Mouse (Mus musculus): ENCODE measurements at regions not wholly inside any gene's neighbourhood (a gene's known extent, or its start where the extent isn't known, plus 50 kb on each side); places are given as distances from the start of the nearest gene placed in this dataset.

GRCm38 (mm10) chr11:114277513-114278304, 210.9 kb upstream of the Sdk2 start:
- Histone ChIP-seq H3K4me1 (0 out of 2 replicates have a peak, but pooled peaks cover 6% of the 10 kb centered on the region), H3K9me3 (replicated peaks) (no peaks in the 10 kb centered on the region), H3K4me3 (no peak overlapping the region), H3K36me3 (ENCODE audit: poor library complexity, severe bottlenecking) (no peaks in the 10 kb centered on the region), H3K4me2 (no peak overlapping the region), H3K9ac (no peak overlapping the region), H3K27ac (no peak overlapping the region), H3K27me3 (no peaks in the 10 kb centered on the region)
- WGBS, result 76% methylated on average over 26 of the region's 26 CpGs
- no peak for ATAC-seq

- Histone ChIP-seq H3K27me3 (no peaks in the 10 kb centered on the region), H3K36me3 (ENCODE audit: poor library complexity, severe bottlenecking) (no peaks in the 10 kb centered on the region), H3K4me1 (0 out of 2 replicates have a peak, but pooled peaks cover 3% of the 10 kb centered on the region), H3K9me3 (replicated peaks) (no peaks in the 10 kb centered on the region), H3K4me3 (no peak overlapping the region), H3K4me2 (no peak overlapping the region), H3K27ac (no peak overlapping the region), H3K9ac (no peak overlapping the region)
- WGBS, result 74% methylated on average over 10 of the region's 10 CpGs
- peak; percentile 43; the same call in 1 of the 2 replicates for ATAC-seq
Observed at GRCm38 (mm10) chr11:114270358-114271072, 203.7 kb upstream of the Sdk2 start.

- ATAC-seq, result no peak
- Histone ChIP-seq H3K27me3 (no peaks in the 10 kb centered on the region; the same call in 1 of the 2 replicates), H3K27ac (no peak overlapping the region), H3K36me3 (ENCODE audit: poor library complexity, severe bottlenecking) (no peaks in the 10 kb centered on the region), H3K4me1 (peaks cover 11% of the 10 kb centered on the region; the same call in 1 of the 2 replicates), H3K9ac (no peak overlapping the region), H3K4me3 (no peak overlapping the region), H3K9me3 (replicated peaks) (no peaks in the 10 kb centered on the region), H3K4me2 (no peak overlapping the region)
- 9% methylated on average over 4 of the region's 4 CpGs for WGBS
Observed at GRCm38 (mm10) chr11:114261959-114262358, 195.1 kb upstream of the Sdk2 start.

GRCm38 (mm10) chr11:114258218-114258617, 191.4 kb upstream of the Sdk2 start:
- no peak for ATAC-seq

DNA sequence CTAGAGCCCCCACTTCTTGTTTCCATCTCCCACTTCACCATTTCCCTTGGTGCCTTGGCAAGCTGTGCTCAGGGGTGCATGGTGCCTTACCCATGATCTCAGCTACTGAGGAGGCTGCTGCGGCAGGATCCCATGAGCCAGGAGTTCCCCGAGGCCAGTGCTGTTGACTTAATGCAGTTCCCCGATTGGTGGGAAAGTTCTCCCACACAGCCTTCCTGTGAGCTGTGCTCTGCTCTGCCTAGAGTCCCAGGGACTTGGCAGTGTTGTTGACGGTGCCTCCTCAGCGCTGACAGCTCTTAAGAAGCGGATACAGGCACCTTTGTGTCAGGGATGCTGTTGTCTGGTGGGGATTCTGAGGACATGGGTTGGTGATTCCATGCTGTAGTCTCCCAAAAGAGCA, 190.9 kb upstream of the Sdk2 start:
- peaks cover 5% of the 10 kb centered on the region; the same call in 1 of the 2 replicates for H3K27me3 ChIP-seq
- no peaks in the 10 kb centered on the region for H3K36me3 ChIP-seq (ENCODE audit: poor library complexity, severe bottlenecking)
- no peak overlapping the region for H3K9ac ChIP-seq
- 75% methylated on average over 6 of the region's 6 CpGs for WGBS
- H3K4me2 ChIP-seq, result no peak overlapping the region
- H3K9me3 ChIP-seq (replicated peaks), result no peaks in the 10 kb centered on the region
- H3K4me1 ChIP-seq, result peaks cover 11% of the 10 kb centered on the region; the same call in 1 of the 2 replicates
- ATAC-seq, result no peak
- no peak overlapping the region for H3K27ac ChIP-seq
- no peak overlapping the region for H3K4me3 ChIP-seq

More at GRCm38 (mm10) chr11:114258218-114258617, 191.4 kb upstream of the Sdk2 start:
- Histone ChIP-seq H3K27me3 (peaks cover 5% of the 10 kb centered on the region; the same call in 1 of the 2 replicates), H3K36me3 (ENCODE audit: poor library complexity, severe bottlenecking) (no peaks in the 10 kb centered on the region), H3K27ac (no peak overlapping the region), H3K4me2 (no peak overlapping the region), H3K9ac (no peak overlapping the region), H3K4me3 (no peak overlapping the region), H3K9me3 (replicated peaks) (no peaks in the 10 kb centered on the region), H3K4me1 (peaks cover 11% of the 10 kb centered on the region; the same call in 1 of the 2 replicates)
- 89% methylated on average over 9 of the region's 9 CpGs for WGBS

DNA sequence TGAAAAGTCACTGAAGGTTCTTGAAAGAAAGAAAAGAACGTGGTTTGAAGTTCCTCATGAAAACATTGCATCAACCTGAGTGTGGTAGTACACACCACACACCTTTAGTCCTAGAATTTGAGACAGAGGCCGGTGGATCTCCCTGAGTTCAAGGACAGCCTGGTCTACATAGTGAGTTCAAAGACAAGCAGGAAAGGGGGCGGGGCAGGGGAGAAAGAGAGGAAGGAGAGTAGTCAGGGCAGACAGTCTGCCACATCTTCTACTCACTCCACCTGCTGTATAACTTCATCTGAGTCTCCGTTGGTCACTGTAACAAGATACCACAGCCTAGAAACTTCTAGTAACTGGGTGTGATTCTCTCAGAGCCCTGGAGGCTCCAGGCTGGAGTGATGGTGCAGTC, 190.2 kb upstream of the Sdk2 start:
- Histone ChIP-seq H3K27ac (no peak overlapping the region), H3K27me3 (peaks cover 5% of the 10 kb centered on the region; the same call in 1 of the 2 replicates), H3K4me3 (no peak overlapping the region), H3K4me1 (peaks cover 8% of the 10 kb centered on the region; the same call in 1 of the 2 replicates), H3K36me3 (ENCODE audit: poor library complexity, severe bottlenecking) (no peaks in the 10 kb centered on the region), H3K9me3 (replicated peaks) (no peaks in the 10 kb centered on the region), H3K9ac (no peak overlapping the region), H3K4me2 (no peak overlapping the region)
- ATAC-seq, result no peak
- 86% methylated on average over 4 of the region's 4 CpGs for WGBS

DNA sequence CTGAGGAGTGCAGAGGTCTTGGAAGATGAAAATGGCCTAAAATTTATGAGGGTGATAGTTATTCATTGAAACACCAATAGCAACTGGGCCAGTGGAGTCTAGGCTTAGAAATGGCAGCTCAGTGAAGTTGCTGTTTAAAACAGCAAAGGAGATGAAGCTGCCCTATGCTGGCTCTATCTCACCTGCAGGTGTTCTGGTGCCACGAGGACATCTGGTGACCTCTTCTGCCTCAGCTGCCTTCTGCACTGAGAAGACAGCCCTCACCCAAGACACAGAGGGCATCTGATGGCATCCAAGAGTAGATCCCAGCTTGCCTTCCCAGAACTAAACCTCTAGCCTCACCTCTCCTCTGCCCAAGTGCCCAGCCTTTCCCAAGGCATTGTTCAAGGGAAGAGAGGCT, 187.5 kb upstream of the Sdk2 start:
- WGBS, result 94% methylated on average over 1 of the region's 1 CpGs
- Histone ChIP-seq H3K36me3 (ENCODE audit: poor library complexity, severe bottlenecking) (no peaks in the 10 kb centered on the region), H3K9me3 (replicated peaks) (no peaks in the 10 kb centered on the region), H3K9ac (no peak overlapping the region), H3K4me2 (no peak overlapping the region), H3K4me1 (0 out of 2 replicates have a peak, but pooled peaks cover 3% of the 10 kb centered on the region), H3K4me3 (no peak overlapping the region), H3K27me3 (peaks cover 11% of the 10 kb centered on the region; the same call in 1 of the 2 replicates), H3K27ac (no peak overlapping the region)
- ATAC-seq, result no peak

DNA sequence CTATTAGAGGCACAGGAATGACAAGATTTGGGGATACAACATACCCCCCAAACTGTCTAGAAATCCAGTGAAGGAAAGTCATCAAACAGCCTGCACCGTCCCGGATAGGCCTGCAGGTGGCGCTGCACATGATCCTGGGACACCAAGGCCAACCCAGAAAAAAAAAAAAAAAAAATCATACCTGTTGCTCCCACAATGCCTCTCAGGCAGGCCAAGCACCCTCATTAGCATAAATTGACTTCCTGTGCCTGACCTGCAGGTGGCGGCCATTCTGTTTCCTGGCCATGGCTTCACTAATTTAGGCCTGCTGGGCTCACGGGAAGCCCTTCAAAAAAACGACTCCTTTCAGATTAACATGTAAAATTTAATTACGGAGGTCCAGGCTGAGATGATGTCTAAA, 184.8 kb upstream of the Sdk2 start:
- Histone ChIP-seq H3K9me3 (replicated peaks) (no peaks in the 10 kb centered on the region), H3K4me2 (no peak overlapping the region), H3K9ac (no peak overlapping the region), H3K4me3 (no peak overlapping the region), H3K36me3 (ENCODE audit: poor library complexity, severe bottlenecking) (no peaks in the 10 kb centered on the region), H3K27ac (no peak overlapping the region), H3K4me1 (peaks cover 25% of the 10 kb centered on the region), H3K27me3 (peaks cover 11% of the 10 kb centered on the region; the same call in 1 of the 2 replicates)
- ATAC-seq, result no peak
- WGBS, result 56% methylated on average over 7 of the region's 7 CpGs

GRCm38 (mm10) chr11:114249215-114249614, 182.4 kb upstream of the Sdk2 start:
- no peaks in the 10 kb centered on the region for H3K36me3 ChIP-seq (ENCODE audit: poor library complexity, severe bottlenecking)
- H3K4me1 ChIP-seq, result peaks cover 34% of the 10 kb centered on the region
- H3K27me3 ChIP-seq, result peaks cover 6% of the 10 kb centered on the region; the same call in 1 of the 2 replicates
- H3K9ac ChIP-seq, result no peak overlapping the region
- WGBS, result 90% methylated on average over 7 of the region's 7 CpGs
- no peak for ATAC-seq
- no peaks in the 10 kb centered on the region for H3K9me3 ChIP-seq (replicated peaks)
- H3K27ac ChIP-seq, result no peak overlapping the region
- H3K4me2 ChIP-seq, result no peak overlapping the region
- no peak overlapping the region for H3K4me3 ChIP-seq

- H3K4me2 ChIP-seq, result no peak overlapping the region
- H3K4me1 ChIP-seq, result peaks cover 34% of the 10 kb centered on the region
- H3K27me3 ChIP-seq, result 0 out of 2 replicates have a peak, but pooled peaks cover 6% of the 10 kb centered on the region
- ATAC-seq, result no peak
- H3K9me3 ChIP-seq (replicated peaks), result no peaks in the 10 kb centered on the region
- WGBS, result 73% methylated on average over 4 of the region's 4 CpGs
- no peak overlapping the region for H3K27ac ChIP-seq
- H3K36me3 ChIP-seq (ENCODE audit: poor library complexity, severe bottlenecking), result no peaks in the 10 kb centered on the region
- no peak overlapping the region for H3K9ac ChIP-seq
- no peak overlapping the region for H3K4me3 ChIP-seq
Observed at GRCm38 (mm10) chr11:114248261-114248898, 181.5 kb upstream of the Sdk2 start.

DNA sequence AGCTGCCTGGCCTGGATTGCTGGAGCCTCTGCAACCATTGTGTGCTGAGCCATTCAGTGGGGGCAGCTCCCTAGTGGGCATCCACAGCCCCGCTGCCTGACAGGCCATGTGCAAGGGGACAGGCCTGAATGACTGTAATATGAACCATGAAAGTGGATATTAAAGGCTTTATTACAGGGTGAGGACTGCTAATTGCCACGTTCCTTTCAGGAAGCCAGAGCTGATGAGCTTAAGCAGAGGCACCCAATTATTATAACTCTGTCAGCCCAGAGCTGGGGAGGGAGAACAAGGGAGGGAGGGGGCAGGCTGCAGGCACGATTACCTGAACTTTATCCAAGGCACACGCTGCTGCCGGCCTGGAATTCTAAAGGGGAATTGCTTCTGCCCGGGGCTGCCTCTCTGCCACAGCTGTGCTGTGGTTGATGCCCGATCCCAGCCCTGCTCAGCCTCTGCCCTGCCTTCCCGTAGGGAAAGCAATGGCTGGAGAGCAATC, 172.5 kb upstream of the Sdk2 start:
- Histone ChIP-seq H3K36me3 (ENCODE audit: poor library complexity, severe bottlenecking) (no peaks in the 10 kb centered on the region), H3K27ac (peak overlapping the region; percentile 74), H3K9me3 (replicated peaks) (no peaks in the 10 kb centered on the region), H3K9ac (peak overlapping the region; percentile 34; the same call in 1 of the 2 replicates), H3K27me3 (no peaks in the 10 kb centered on the region), H3K4me3 (no peak overlapping the region), H3K4me2 (peak overlapping the region; percentile 19; the same call in 1 of the 2 replicates), H3K4me1 (peaks cover 26% of the 10 kb centered on the region)
- 5% methylated on average over 8 of the region's 8 CpGs for WGBS
- ATAC-seq, result peak; percentile 88
